Mouse (Mus musculus) frontal cortex, adult (tissue): ENCODE measurements at regions not wholly inside any gene's neighbourhood (a gene's known extent, or its start where the extent isn't known, plus 50 kb on each side); places are given as distances from the start of the nearest gene placed in this dataset.
"Not testable (repeated sequence)": the region's sequence is repeated elsewhere in the genome, so short reads cannot be mapped to it uniquely, and the experiment has no call there.

ENCODE experiments used
- ATAC-seq: cut with Nextera tagmentation; 2 replicates; pipeline ENCODE4 v1.9.2; 2017; ENCODE audit warnings: mild to moderate bottlenecking, moderate library complexity, mixed read lengths; ENCODE audit not compliant: low TSS enrichment

GRCm38 (mm10) chr10:25702146-25702545, 166.1 kb upstream of the Smlr1 start:
- ATAC-seq: peak; percentile 92

- peak; percentile 47; the same call in 1 of the 2 replicates for ATAC-seq
Observed at GRCm38 (mm10) chr10:25695798-25696197, 159.7 kb upstream of the Smlr1 start.

- ATAC-seq: peak; percentile 87
Observed at GRCm38 (mm10) chr10:25681243-25681642, 145.2 kb upstream of the Smlr1 start.

GRCm38 (mm10) chr10:25677889-25678288, 141.8 kb upstream of the Smlr1 start:
- ATAC-seq: peak; percentile 81

- ATAC-seq: peak; percentile 49; the same call in 1 of the 2 replicates
Observed at GRCm38 (mm10) chr10:25675368-25675767, 139.3 kb upstream of the Smlr1 start.

GRCm38 (mm10) chr10:25670061-25670460, 134.0 kb upstream of the Smlr1 start:
- ATAC-seq: no peak

GRCm38 (mm10) chr10:25652742-25653563, 116.9 kb upstream of the Smlr1 start:
- peak; percentile 55 for ATAC-seq

GRCm38 (mm10) chr10:25647740-25648139, 111.7 kb upstream of the Smlr1 start:
- ATAC-seq: no peak

GRCm38 (mm10) chr10:25643518-25643993, 107.5 kb upstream of the Smlr1 start:
- peak; percentile 31; the same call in 1 of the 2 replicates for ATAC-seq

- ATAC-seq: peak; percentile 73
Observed at GRCm38 (mm10) chr10:25642079-25642696, 106.1 kb upstream of the Smlr1 start.

GRCm38 (mm10) chr10:25633058-25633614, 97.1 kb upstream of the Smlr1 start:
- no peak for ATAC-seq

GRCm38 (mm10) chr10:25632306-25632705, 96.2 kb upstream of the Smlr1 start:
- ATAC-seq: no peak

GRCm38 (mm10) chr10:25622585-25622984, 86.5 kb upstream of the Smlr1 start:
- no peak for ATAC-seq

GRCm38 (mm10) chr10:25621747-25622134, 85.7 kb upstream of the Smlr1 start:
- ATAC-seq: not testable (repeated sequence)

- peak; percentile 81 for ATAC-seq
Observed at GRCm38 (mm10) chr10:25620939-25621746, 85.1 kb upstream of the Smlr1 start.

- no peak for ATAC-seq
Observed at GRCm38 (mm10) chr10:25619702-25620101, 83.6 kb upstream of the Smlr1 start.

GRCm38 (mm10) chr10:25601471-25601870, 65.4 kb upstream of the Smlr1 start:
- no peak for ATAC-seq

- ATAC-seq: no peak
Observed at GRCm38 (mm10) chr10:25589316-25589645, 53.2 kb upstream of the Smlr1 start.

- 0 out of 2 replicates have a peak, but pooled peaks have one; percentile 27 for ATAC-seq
Observed at GRCm38 (mm10) chr10:25588611-25589315, 52.7 kb upstream of the Smlr1 start.
